20 mouse cellular contexts compared by ENCODE assay signal in the genomic region with DNA sequence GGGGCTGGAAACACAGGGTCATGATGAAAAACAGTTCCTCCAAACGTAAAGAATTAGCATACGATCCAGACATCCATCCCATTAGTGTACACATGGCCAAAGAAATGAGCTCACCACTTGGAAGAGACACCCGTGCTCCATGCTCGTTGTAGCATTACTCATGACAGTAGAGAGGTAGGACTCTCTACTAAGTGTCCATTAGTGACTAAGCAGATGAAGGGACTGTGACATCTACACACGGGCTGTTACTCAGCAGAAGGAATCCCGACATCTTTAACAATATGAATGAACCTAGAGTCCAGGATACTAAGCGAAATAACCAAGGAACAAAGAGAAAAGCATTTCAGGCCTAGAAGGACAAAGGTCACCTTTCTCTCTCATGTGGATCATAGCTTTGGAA. TPM values are rescaled to one million over a fixed set of nuclear protein-coding genes. Genes with fewer than 3 reads are reported as not detected.
"Had no signal": no experiment of that assay in that cellular context is flagged by ENCODE, and none has a peak within 500 bp of the region (broad histone marks: within the 10 kb centered on the region; RNA-seq: fewer than 3 reads in every experiment).

No protein-coding gene starts in this region.

- H3K27ac ChIP-seq: kidney, postnatal 0 days; layer of hippocampus, adult 2 months; left cerebral cortex, adult 2 months; liver, embryonic 13.5 days; midbrain, embryonic 13.5 days; neural tube, embryonic 13.5 days; stomach, embryonic 15.5 days had no signal

- H3K36me3 ChIP-seq: liver, embryonic 13.5 days; midbrain, embryonic 13.5 days; neural tube, embryonic 13.5 days; stomach, embryonic 15.5 days had no signal

- H3K9ac ChIP-seq: liver, embryonic 13.5 days; midbrain, embryonic 13.5 days; neural tube, embryonic 13.5 days; stomach, embryonic 15.5 days had no signal

- H3K4me1 ChIP-seq: liver, embryonic 13.5 days; midbrain, embryonic 13.5 days; neural tube, embryonic 13.5 days; stomach, embryonic 15.5 days had no signal

- H3K4me2 ChIP-seq: liver, embryonic 13.5 days; midbrain, embryonic 13.5 days; neural tube, embryonic 13.5 days; stomach, embryonic 15.5 days had no signal

- ATAC-seq: midbrain, embryonic 13.5 days; midbrain, embryonic 16.5 days had no signal

- H3K27me3 ChIP-seq: midbrain, embryonic 13.5 days; neural tube, embryonic 13.5 days; stomach, embryonic 15.5 days had no signal

- H3K9me3 ChIP-seq: liver, embryonic 13.5 days; midbrain, embryonic 13.5 days; neural tube, embryonic 13.5 days; stomach, embryonic 15.5 days had no signal

- DNase-seq: kidney, postnatal 25 days; layer of hippocampus, postnatal 36 days; liver, embryonic 13.5 days; lung, adult 2 months; lung, postnatal 14 days; lung, postnatal 4 days; retina, postnatal 1 day; right cerebral cortex, postnatal 25 days; spleen, adult 18-20 months; thymus, adult 2 months; thymus, postnatal 25 days had no signal

- H3K4me3 ChIP-seq: layer of hippocampus, adult 2 months; left cerebral cortex, adult 2 months; liver, embryonic 13.5 days; midbrain, embryonic 13.5 days; myocyte; neural tube, embryonic 13.5 days; stomach, embryonic 15.5 days had no signal

RNA-seq across cellular contexts. Expression of a gene that starts 37.7 kb away (rescaled TPM):
- polyA plus RNA-seq: large intestine, adult 2 months; thymus, adult 2 months had no signal
